Mouse (Mus musculus) myocyte (in vitro differentiated cells): ENCODE results near the gene Cpa1.

ENCODE experiments used
- E2F4 ChIP-seq: IDR thresholded peaks from one replicate; pipeline ENCODE4 v1.6.1; 2011; ENCODE audit warnings: mild to moderate bottlenecking, control low read depth, moderate library complexity; ENCODE audit not compliant: insufficient read depth
- MAX ChIP-seq: IDR thresholded peaks from one replicate; pipeline ENCODE4 v1.6.1; 2011; ENCODE audit warnings: low read depth, mild to moderate bottlenecking, control low read depth
- MYOD1 ChIP-seq, 3 experiments: IDR thresholded peaks; one replicate each; pipeline ENCODE4 v1.6.1; 2011; ENCODE audit warnings: control low read depth in 2 of 3, low read depth in 2 of 3, mild to moderate bottlenecking in 2 of 3, moderate library complexity in 1 of 3; ENCODE audit not compliant: insufficient read length in 2 of 3, control insufficient read depth in 1 of 3
- MYOG ChIP-seq, 3 experiments: IDR thresholded peaks; one replicate each; pipeline ENCODE4 v1.6.1; 2011; ENCODE audit warnings: control low read depth in 2 of 3, low read depth in 2 of 3, mild to moderate bottlenecking in 2 of 3; ENCODE audit not compliant: insufficient read length in 2 of 3, control insufficient read depth in 1 of 3, insufficient read depth in 1 of 3
- POLR2A ChIP-seq: IDR thresholded peaks from one replicate; pipeline ENCODE4 v1.6.1; 2011; ENCODE audit warnings: low read depth, mild to moderate bottlenecking, control low read depth, moderate library complexity; ENCODE audit not compliant: insufficient read length
- POLR2AphosphoS2 ChIP-seq: IDR thresholded peaks from one replicate; pipeline ENCODE4 v1.6.1; 2011; ENCODE audit warnings: low read depth, control low read depth; ENCODE audit not compliant: insufficient read length
- SRF ChIP-seq: IDR thresholded peaks from one replicate; pipeline ENCODE4 v1.6.1; 2011; ENCODE audit warnings: low read depth; ENCODE audit not compliant: control insufficient read depth, insufficient read length
- USF1 ChIP-seq: IDR thresholded peaks from one replicate; pipeline ENCODE4 v1.6.1; 2011; ENCODE audit warnings: low read depth, mild to moderate bottlenecking, control low read depth, moderate library complexity

- TF ChIP-seq USF1 (peak; percentile 29), POLR2A (peak; percentile 70), E2F4 (peak; percentile 72), SRF (no peak), POLR2AphosphoS2 (peak; percentile 60), MYOD1 (IDR thresholded peaks at IDR 0.05; ENCODE audit: control insufficient read depth in 1 of 3, insufficient read length in 2 of 3, low read depth in 2 of 3) (no peak), MAX (no peak), MYOG (IDR thresholded peaks at IDR 0.05; ENCODE audit: control insufficient read depth in 1 of 3, insufficient read depth in 1 of 3, insufficient read length in 2 of 3, low read depth in 2 of 3) (peak in 1 of 3 experiments; percentile 10)
Observed at GRCm38 (mm10) chr6:30693350-30693991, 54.5 kb downstream of the Cpa1 start, which contains the start of gene Cep41.
